Mouse (Mus musculus): Measurements from ENCODE around the gene Kcnj8. TPM values are rescaled to one million over a fixed set of nuclear protein-coding genes. Genes with fewer than 3 reads are reported as not detected.

Kcnj8 gene
- total RNA-seq, 2 experiments from 2014 or later, result not detected

- no peak for ATAC-seq (replicated peaks; ENCODE audit: low FRiP score, poor library complexity, severe bottlenecking)
Measured at GRCm38 (mm10) chr6:142555988-142556387, 15.4 kb downstream of the Kcnj8 start.

GRCm38 (mm10) chr6:142551482-142551881 is 19.9 kb downstream of the Kcnj8 start:
- no peak for ATAC-seq (replicated peaks; ENCODE audit: low FRiP score, poor library complexity, severe bottlenecking)

- no peak for ATAC-seq (replicated peaks; ENCODE audit: low FRiP score, poor library complexity, severe bottlenecking)
Measured at GRCm38 (mm10) chr6:142550871-142551270, 20.5 kb downstream of the Kcnj8 start.

- no peak for ATAC-seq (replicated peaks; ENCODE audit: low FRiP score, poor library complexity, severe bottlenecking)
Measured at GRCm38 (mm10) chr6:142548377-142548776, 23.0 kb downstream of the Kcnj8 start.

GRCm38 (mm10) chr6:142545132-142545531 is 26.3 kb downstream of the Kcnj8 start:
- no peak for ATAC-seq (replicated peaks; ENCODE audit: low FRiP score, poor library complexity, severe bottlenecking)

GRCm38 (mm10) chr6:142543648-142544047 is 27.8 kb downstream of the Kcnj8 start:
- ATAC-seq (replicated peaks; ENCODE audit: low FRiP score, poor library complexity, severe bottlenecking), result no peak

- no peak for ATAC-seq (replicated peaks; ENCODE audit: low FRiP score, poor library complexity, severe bottlenecking)
Measured at GRCm38 (mm10) chr6:142542800-142543175, 28.6 kb downstream of the Kcnj8 start.

- ATAC-seq (replicated peaks; ENCODE audit: low FRiP score, poor library complexity, severe bottlenecking), result no peak
Measured at GRCm38 (mm10) chr6:142542082-142542799, 29.2 kb downstream of the Kcnj8 start.

GRCm38 (mm10) chr6:142540561-142541160 is 30.8 kb downstream of the Kcnj8 start:
- no peak for ATAC-seq (replicated peaks; ENCODE audit: low FRiP score, poor library complexity, severe bottlenecking)

- ATAC-seq (replicated peaks; ENCODE audit: low FRiP score, poor library complexity, severe bottlenecking), result no peak
Measured at GRCm38 (mm10) chr6:142540131-142540530, 31.3 kb downstream of the Kcnj8 start.

- ATAC-seq (replicated peaks; ENCODE audit: low FRiP score, poor library complexity, severe bottlenecking), result no peak
Measured at GRCm38 (mm10) chr6:142538503-142538902, 32.9 kb downstream of the Kcnj8 start.

- ATAC-seq (replicated peaks; ENCODE audit: low FRiP score, poor library complexity, severe bottlenecking), result no peak
Measured at GRCm38 (mm10) chr6:142533412-142533811, 38.0 kb downstream of the Kcnj8 start.

- no peak for ATAC-seq (replicated peaks; ENCODE audit: low FRiP score, poor library complexity, severe bottlenecking)
Measured at GRCm38 (mm10) chr6:142532686-142533085, 38.7 kb downstream of the Kcnj8 start.

GRCm38 (mm10) chr6:142532141-142532540 is 39.3 kb downstream of the Kcnj8 start:
- no peak for ATAC-seq (replicated peaks; ENCODE audit: low FRiP score, poor library complexity, severe bottlenecking)

GRCm38 (mm10) chr6:142530378-142530777 is 41.0 kb downstream of the Kcnj8 start:
- ATAC-seq (replicated peaks; ENCODE audit: low FRiP score, poor library complexity, severe bottlenecking), result no peak

- no peak for ATAC-seq (replicated peaks; ENCODE audit: low FRiP score, poor library complexity, severe bottlenecking)
Measured at GRCm38 (mm10) chr6:142529680-142530079, 41.7 kb downstream of the Kcnj8 start.

GRCm38 (mm10) chr6:142527931-142528562 is 43.4 kb downstream of the Kcnj8 start:
- no peak for ATAC-seq (replicated peaks; ENCODE audit: low FRiP score, poor library complexity, severe bottlenecking)

GRCm38 (mm10) chr6:142524635-142525308 is 46.6 kb downstream of the Kcnj8 start:
- no peak for ATAC-seq (replicated peaks; ENCODE audit: low FRiP score, poor library complexity, severe bottlenecking)

GRCm38 (mm10) chr6:142521591-142522110 is 49.8 kb downstream of the Kcnj8 start:
- ATAC-seq (replicated peaks; ENCODE audit: low FRiP score, poor library complexity, severe bottlenecking), result no peak

GRCm38 (mm10) chr6:142519110-142519509 is 52.3 kb downstream of the Kcnj8 start:
- no peak for ATAC-seq (replicated peaks; ENCODE audit: low FRiP score, poor library complexity, severe bottlenecking)
